Comparison of ENCODE assay signal across 8 mouse cellular contexts in genomic region chr17:51159261-51159660, GRCm38 (mm10). TPM values are rescaled to one million over a fixed set of nuclear protein-coding genes. Genes with fewer than 3 reads are reported as not detected.
DNase-seq lines count a peak whose midpoint lies in the region; ATAC-seq and TF ChIP-seq lines count a peak whose summit lies in the region.

No protein-coding gene starts in this region.

- H3K9ac ChIP-seq in MEL (ENCODE audit: control insufficient read depth, low read depth, low read length, poor library complexity, severe bottlenecking) = no peak overlapping the region
- H3K9ac ChIP-seq in liver, embryonic 12.5 days = no peak overlapping the region

- peaks cover 4% of the 10 kb centered on the region; the same call in 1 of the 2 replicates for H3K79me2 ChIP-seq in MEL (ENCODE audit: control insufficient read depth, insufficient read depth, low read length, poor library complexity)

- peaks cover 4 to 5% of the 10 kb centered on the region in 2 experiments; a peak in 2 of 4 replicates for H3K4me1 ChIP-seq in MEL (ENCODE audit: control insufficient read depth in 1 of 2, insufficient read depth in 2 of 2, low read length in 2 of 2)
- H3K4me1 ChIP-seq in liver, embryonic 12.5 days = peaks cover 4% of the 10 kb centered on the region
- no peaks in the 10 kb centered on the region for H3K4me1 ChIP-seq in embryonic facial prominence, embryonic 10.5 days

- no peak for TF ChIP-seq EP300 in MEL (IDR thresholded peaks at IDR 0.05; ENCODE audit: low read depth in 1 of 2, low read length in 2 of 2)

- H3K27ac ChIP-seq in gastrocnemius, adult 2 months = no peak overlapping the region
- H3K27ac ChIP-seq in MEL (ENCODE audit: control insufficient read depth, low read depth, low read length) = no peak overlapping the region
- H3K27ac ChIP-seq in liver, embryonic 12.5 days = no peak overlapping the region
- H3K27ac ChIP-seq in embryonic facial prominence, embryonic 10.5 days (replicated peaks) = no peak overlapping the region

- no peak for TF ChIP-seq POLR2A in MEL (IDR thresholded peaks at IDR 0.05; ENCODE audit: control insufficient read depth in 1 of 2, insufficient read depth in 1 of 2, low read depth in 1 of 2, low read length in 2 of 2, poor library complexity in 1 of 2)

- peak; percentile 46 for ATAC-seq in liver, embryonic 12.5 days

- no peaks in the 10 kb centered on the region for H3K27me3 ChIP-seq in MEL (ENCODE audit: control insufficient read depth in 1 of 2, insufficient read depth in 2 of 2, low read length in 2 of 2)
- H3K27me3 ChIP-seq in liver, embryonic 12.5 days (replicated peaks) = no peaks in the 10 kb centered on the region
- H3K27me3 ChIP-seq in embryonic facial prominence, embryonic 10.5 days (replicated peaks; ENCODE audit: low read depth, poor library complexity, severe bottlenecking) = no peaks in the 10 kb centered on the region

- no peak for TF ChIP-seq RAD21 in MEL (IDR thresholded peaks at IDR 0.05; ENCODE audit: low read depth, low read length)

- H3K36me3 ChIP-seq in MEL (ENCODE audit: control insufficient read depth in 1 of 2, insufficient read depth in 2 of 2, low read length in 2 of 2) = peaks cover 0 to 2% of the 10 kb centered on the region in 2 experiments; a peak in 2 of 4 replicates
- H3K36me3 ChIP-seq in liver, embryonic 12.5 days = no peaks in the 10 kb centered on the region
- H3K36me3 ChIP-seq in embryonic facial prominence, embryonic 10.5 days (replicated peaks) = no peaks in the 10 kb centered on the region

- no peaks in the 10 kb centered on the region for H3K9me3 ChIP-seq in MEL (replicated peaks; ENCODE audit: insufficient read depth, low read length)
- H3K9me3 ChIP-seq in liver, embryonic 12.5 days (replicated peaks) = no peaks in the 10 kb centered on the region
- H3K9me3 ChIP-seq in embryonic facial prominence, embryonic 10.5 days = no peaks in the 10 kb centered on the region

- TF ChIP-seq CTCF in gastrocnemius, adult 2 months (IDR thresholded peaks at IDR 0.05) = no peak
- TF ChIP-seq CTCF in MEL (IDR thresholded peaks at IDR 0.05 in 2 of 3, conservative IDR thresholded peaks at IDR 0.05 in 1 of 3; ENCODE audit: control insufficient read depth in 1 of 3, insufficient read depth in 1 of 3, low read depth in 2 of 3, low read length in 3 of 3, poor library complexity in 1 of 3, severe bottlenecking in 1 of 3) = no peak

- no peak overlapping the region for H3K4me3 ChIP-seq in gastrocnemius, adult 2 months
- H3K4me3 ChIP-seq in MEL (ENCODE audit: control insufficient read depth in 1 of 2, insufficient read depth in 1 of 2, low read depth in 2 of 2, low read length in 2 of 2) = no peak overlapping the region
- H3K4me3 ChIP-seq in liver, embryonic 12.5 days = no peak overlapping the region
- no peak overlapping the region for H3K4me3 ChIP-seq in embryonic facial prominence, embryonic 10.5 days

- no peak overlapping the region for H3K4me2 ChIP-seq in liver, embryonic 12.5 days

- DNase-seq in gastrocnemius, adult 2 months = peak; percentile 57
- no peak for DNase-seq in gastrocnemius, postnatal 4 days (ENCODE audit: low spot score in 2 of 2)
- DNase-seq in MEL (ENCODE audit: low read depth, low spot score) = peak; percentile 44
- DNase-seq in gastrocnemius, postnatal 25 days = peak; percentile 14
- no peak for DNase-seq in layer of hippocampus, postnatal 36 days
- no peak for DNase-seq in layer of hippocampus, postnatal 10 days (ENCODE audit: low spot score in 2 of 2)
- no peak for DNase-seq in embryonic facial prominence, embryonic 10.5 days (ENCODE audit: low spot score)

- intact Hi-C loops in gastrocnemius, adult 2 months (cut with DNase I) = no loop called here

- WGBS in liver, embryonic 12.5 days (ENCODE audit: insufficient replicate concordance) = 80% methylated on average over 5 of the region's 5 CpGs
- WGBS in embryonic facial prominence, embryonic 10.5 days = 89% methylated on average over 5 of the region's 5 CpGs

TF ChIP-seq in MEL, 35 proteins besides CTCF, POLR2A, EP300 and RAD21:
- TF ChIP-seq SIN3A (IDR thresholded peaks at IDR 0.05; ENCODE audit: low read length) (0 out of 2 replicates have a peak, but pooled peaks have one; percentile 25), USF1 (IDR thresholded peaks at IDR 0.05; ENCODE audit: low read depth, low read length) (no peak), POLR2AphosphoS5 (IDR thresholded peaks at IDR 0.05; ENCODE audit: borderline replicate concordance, low read depth, low read length) (peak; percentile 36; the same call in 1 of the 2 replicates), MXI1 (IDR thresholded peaks at IDR 0.05; ENCODE audit: low read depth, low read length) (peak; percentile 27; the same call in 1 of the 2 replicates), UBTF (IDR thresholded peaks at IDR 0.05; ENCODE audit: borderline replicate concordance, insufficient read depth, low read depth, low read length) (no peak)

RNA-seq across cellular contexts. Expression of gene Tbc1d5, which starts 19.9 kb away (rescaled TPM):
- total RNA-seq in gastrocnemius, adult 2 months (2021) = 1 to 10 TPM; 8.9 to 9.0 TPM
- total RNA-seq in gastrocnemius, postnatal 4 days (2021) = 10 to 100 TPM; 15.2 to 15.8 TPM
- total RNA-seq in MEL (2012; rRNA removed) = 5.1 and 5.4 TPM in 2 replicates
- 100 to 1,000 TPM in 1 of 2 experiments, 1 to 10 TPM in 1; 8.2 to 116 TPM for polyA plus RNA-seq in MEL (2012; ENCODE audit: insufficient read depth in 1 of 2, insufficient read length in 2 of 2, low read depth in 1 of 2, low replicate concordance in 2 of 2, missing spikeins in 1 of 2)
- total RNA-seq in gastrocnemius, postnatal 25 days (2021) = 1 to 10 TPM; 6.8 to 7.3 TPM
- polyA plus RNA-seq in liver, embryonic 12.5 days (2016; fragmentation: Nextera tagmentation; extraction: Ambion mirVana) = 6.3 and 6.5 TPM in 2 replicates
- 10 to 100 TPM; 24.9 to 27.8 TPM for total RNA-seq in layer of hippocampus, postnatal 36 days (2021)
- total RNA-seq in layer of hippocampus, postnatal 10 days (2021) = 10 to 100 TPM; 18.4 to 19.7 TPM
- polyA plus RNA-seq in embryonic facial prominence, embryonic 10.5 days (2016; fragmentation: Nextera tagmentation; extraction: Ambion mirVana) = 11.0 and 11.8 TPM in 2 replicates

Comparison
In these comparisons a context has a peak if more than half of its experiments do, and no peak if none do; other contexts are left out.
1. DNase-seq: peak in gastrocnemius, adult 2 months (single experiment), MEL (single experiment) and gastrocnemius, postnatal 25 days (single experiment); none in gastrocnemius, postnatal 4 days (0 of 2), layer of hippocampus, postnatal 36 days (0 of 2), layer of hippocampus, postnatal 10 days (0 of 2) and embryonic facial prominence, embryonic 10.5 days (single experiment).